Mouse (Mus musculus): ENCODE data around the gene Cracr2b. TPM values are rescaled to one million over a fixed set of nuclear protein-coding genes. Genes with fewer than 3 reads are reported as not detected.
A peak's percentile ranks its signal among the peaks of the same experiment; 100 is the strongest.

The Cracr2b gene
- total RNA-seq, 2 experiments from 2014 or later, result 9.5 to 13.1 TPM

GRCm38 (mm10) chr7:141454967-141455551 is 5.8 kb upstream of the Cracr2b start, which contains the start of gene Pnpla2:
Gene Pnpla2, plus strand, starts transcription at chr7:141455198.
- peak; percentile 99 to 100 for DNase-seq

DNA sequence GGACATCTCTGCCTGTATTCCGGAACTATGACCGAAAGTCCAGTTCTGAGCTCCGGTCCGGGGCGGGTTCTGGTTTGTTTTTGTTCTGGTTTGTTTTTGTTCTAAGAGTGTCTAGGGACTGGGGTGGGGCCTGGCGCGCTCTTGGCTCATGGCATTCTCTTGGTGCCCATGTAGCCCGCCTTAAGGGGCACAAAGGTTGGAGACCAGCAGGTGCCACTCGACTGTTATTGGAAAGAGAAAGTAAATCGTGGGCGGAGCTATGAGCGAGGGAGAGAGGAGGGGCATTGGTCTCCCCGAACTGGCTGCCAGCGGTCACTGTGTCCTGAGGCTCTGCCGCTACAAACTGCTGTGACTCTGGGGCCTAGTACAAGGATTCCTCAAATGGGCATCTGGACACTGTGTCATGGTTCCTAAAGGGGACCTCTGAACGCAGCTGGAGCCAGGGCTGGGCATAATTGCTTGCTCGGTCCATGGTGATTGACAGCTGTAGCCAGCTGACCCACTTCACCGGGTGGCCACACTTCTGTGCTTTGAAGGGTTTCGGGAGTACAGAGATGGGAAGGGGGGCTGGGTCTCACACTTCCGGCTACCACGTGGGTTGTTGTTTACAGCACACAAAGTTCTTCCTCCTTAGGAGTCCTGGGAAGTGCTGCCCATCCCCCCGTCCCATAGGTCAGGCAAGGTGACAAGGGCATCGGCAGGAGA is 5.1 kb upstream of the Cracr2b start:
- DNase-seq, result peak; percentile 81 to 86

DNA sequence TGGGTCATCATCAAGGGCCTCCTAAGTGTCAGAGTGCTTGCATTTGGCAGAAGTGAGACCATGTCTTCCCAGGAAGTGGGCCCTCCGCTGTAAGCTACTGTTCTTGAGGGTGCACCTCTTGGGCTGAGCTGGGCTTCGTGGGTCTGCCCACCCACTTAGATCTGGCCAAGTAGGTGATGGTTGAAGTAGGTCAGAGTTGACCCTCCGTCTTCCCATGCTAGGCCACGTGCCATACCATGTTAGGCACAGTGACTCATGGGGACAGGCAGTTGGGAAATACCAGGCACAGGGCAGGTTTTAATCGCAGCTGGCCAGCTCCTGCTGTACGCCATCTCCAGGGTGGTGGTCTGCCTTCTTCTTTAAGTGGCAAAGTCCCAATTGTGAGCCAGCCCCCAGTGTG is 4.2 kb upstream of the Cracr2b start:
- peak; percentile 79 to 81 for DNase-seq

GRCm38 (mm10) chr7:141457236-141457635 is 3.7 kb upstream of the Cracr2b start:
- no peak for DNase-seq

DNA sequence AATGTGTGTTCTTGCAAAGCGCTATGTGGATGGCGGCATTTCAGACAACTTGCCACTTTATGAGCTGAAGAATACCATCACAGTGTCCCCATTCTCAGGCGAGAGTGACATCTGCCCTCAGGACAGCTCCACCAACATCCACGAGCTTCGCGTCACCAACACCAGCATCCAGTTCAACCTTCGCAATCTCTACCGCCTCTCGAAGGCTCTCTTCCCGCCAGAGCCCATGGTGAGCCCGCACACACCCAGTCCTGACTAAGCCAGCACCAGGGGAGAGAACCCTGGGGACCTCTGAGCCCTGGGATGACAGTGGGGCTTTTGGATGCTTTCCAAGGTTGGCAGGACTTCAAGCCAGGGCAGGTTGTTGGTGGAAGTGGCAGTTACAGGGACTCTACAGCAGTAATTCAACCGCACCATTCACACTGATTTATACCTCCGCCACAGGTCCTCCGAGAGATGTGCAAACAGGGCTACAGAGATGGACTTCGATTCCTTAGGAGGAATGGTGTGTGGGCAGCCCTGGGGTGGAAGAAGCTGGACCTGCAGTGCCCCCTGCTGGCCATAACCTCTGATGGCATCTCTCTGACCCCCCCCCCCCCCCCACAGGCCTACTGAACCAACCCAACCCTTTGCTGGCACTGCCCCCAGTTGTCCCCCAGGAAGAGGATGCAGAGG is 2.8 kb upstream of the Cracr2b start:
- DNase-seq, result peak; percentile 68 to 76

- DNase-seq, result no peak
These were observed 2.2 kb upstream of the Cracr2b start for GRCm38 (mm10) chr7:141458661-141459060.

- no peak for DNase-seq
These were observed 1.6 kb upstream of the Cracr2b start for GRCm38 (mm10) chr7:141459301-141459711.

- DNase-seq, result no peak
These were observed 898 bp upstream of the Cracr2b start for GRCm38 (mm10) chr7:141460001-141460390.

DNA sequence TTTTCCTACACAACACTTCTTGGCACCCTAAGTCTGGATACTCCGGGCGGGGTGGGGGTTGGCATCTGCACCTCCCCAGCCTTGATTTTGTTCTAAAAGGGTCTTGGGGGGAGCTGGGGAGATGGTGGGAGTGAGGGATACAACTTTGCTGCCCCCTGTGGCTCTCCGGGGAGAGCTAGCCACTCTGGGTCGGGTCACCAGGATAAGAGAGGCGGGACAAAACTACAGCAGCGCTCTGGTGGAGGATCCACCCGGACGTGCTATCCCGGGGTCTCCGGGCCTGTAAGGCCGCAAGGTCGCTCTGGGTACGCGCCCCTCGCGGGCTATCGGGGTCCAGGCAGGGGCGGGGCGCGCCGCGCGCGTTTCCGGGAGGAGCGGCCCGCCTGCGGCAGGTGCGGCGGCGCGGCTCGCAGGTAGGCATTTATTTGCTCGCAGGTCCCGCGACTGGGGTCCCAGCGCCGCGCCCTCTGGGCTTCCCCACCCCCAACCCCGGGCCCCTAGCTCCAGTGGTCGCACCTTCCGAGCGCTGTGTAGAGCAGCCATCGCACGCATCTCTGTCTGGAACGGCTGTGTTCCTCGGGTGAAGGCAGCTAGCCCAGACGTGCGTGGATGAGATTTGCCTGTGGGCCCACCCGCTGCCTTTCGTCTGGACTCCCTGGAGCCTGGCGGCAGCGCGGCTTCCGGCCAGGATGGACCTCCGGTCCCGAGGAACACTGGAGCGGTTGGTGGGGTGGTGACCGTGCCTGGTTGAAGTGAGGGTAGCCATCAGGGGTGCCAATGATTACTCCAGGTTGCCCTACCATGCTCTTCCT is 833 bp downstream of the Cracr2b start:
- peak in 1 of 2 experiments; percentile 61 for DNase-seq

GRCm38 (mm10) chr7:141462333-141462821 is 1.5 kb downstream of the Cracr2b start:
- DNase-seq, result no peak

- peak in 1 of 2 experiments; percentile 65 for DNase-seq
These were observed 3.1 kb downstream of the Cracr2b start for GRCm38 (mm10) chr7:141463824-141464602.

DNA sequence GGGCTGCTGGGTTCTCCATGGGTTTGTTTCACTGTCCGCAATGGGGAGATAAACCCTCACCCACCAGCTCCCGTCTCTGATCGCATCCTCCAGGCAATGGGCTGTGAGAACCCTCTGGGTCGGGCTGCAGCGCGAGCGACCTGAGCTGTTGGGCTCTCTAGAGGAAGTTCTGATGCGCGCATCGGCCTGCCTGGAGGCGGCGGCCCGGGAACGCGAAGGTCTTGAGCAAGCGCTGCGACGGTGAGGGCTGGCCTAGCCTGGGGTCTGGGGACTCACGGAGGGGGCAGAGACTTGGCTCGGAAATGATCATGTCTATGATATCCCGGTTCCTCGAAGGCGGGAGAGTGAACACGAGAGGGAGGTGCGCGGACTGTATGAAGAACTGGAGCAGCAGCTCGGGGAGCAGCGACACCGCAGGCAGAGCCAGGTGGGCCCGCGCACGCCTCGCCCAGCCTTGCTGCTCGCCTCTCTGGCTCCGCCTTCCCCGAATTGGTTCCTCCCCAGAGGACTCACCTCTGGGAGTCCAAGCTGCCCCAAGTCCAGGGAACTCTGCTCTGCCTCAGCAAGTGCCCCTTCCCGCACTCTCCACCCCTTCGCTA is 3.8 kb downstream of the Cracr2b start:
- no peak for DNase-seq

- DNase-seq, result no peak
These were observed 4.6 kb downstream of the Cracr2b start for GRCm38 (mm10) chr7:141465388-141466044.

- peak; percentile 59 to 65 for DNase-seq
These were observed 5.1 kb downstream of the Cracr2b start for GRCm38 (mm10) chr7:141466045-141466394.

DNA sequence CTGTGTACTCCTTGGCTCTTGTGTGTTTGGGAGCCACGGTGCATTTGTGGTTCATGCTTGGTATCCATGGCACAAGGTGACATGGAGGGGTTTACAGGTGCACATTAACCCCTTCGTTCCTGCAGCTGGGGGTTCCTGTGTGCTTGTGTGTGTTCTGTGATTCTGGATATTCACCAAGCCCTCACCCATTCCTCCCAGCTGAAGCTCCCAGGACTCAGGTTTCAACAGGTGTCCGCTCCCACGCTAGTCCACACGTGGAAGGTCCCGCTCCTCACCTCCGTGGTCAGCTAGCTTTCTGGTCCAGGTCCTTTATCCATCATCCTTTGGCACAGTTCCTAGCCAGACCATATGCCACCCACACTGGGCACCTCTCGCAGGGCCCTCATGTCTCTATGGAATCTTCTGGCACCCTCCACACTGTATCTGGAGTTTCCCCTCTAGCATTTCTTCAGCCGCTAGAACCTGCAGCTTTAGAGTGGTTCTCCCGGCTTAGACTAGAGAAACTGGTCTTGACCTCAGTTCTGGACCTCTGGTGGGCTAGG is 5.8 kb downstream of the Cracr2b start:
- no peak for DNase-seq

GRCm38 (mm10) chr7:141467230-141468030 is 6.5 kb downstream of the Cracr2b start, which contains the start of gene Cd151:
Gene Cd151, plus strand, starts transcription at chr7:141467392.
- DNase-seq, result peak; percentile 94 to 97

DNA sequence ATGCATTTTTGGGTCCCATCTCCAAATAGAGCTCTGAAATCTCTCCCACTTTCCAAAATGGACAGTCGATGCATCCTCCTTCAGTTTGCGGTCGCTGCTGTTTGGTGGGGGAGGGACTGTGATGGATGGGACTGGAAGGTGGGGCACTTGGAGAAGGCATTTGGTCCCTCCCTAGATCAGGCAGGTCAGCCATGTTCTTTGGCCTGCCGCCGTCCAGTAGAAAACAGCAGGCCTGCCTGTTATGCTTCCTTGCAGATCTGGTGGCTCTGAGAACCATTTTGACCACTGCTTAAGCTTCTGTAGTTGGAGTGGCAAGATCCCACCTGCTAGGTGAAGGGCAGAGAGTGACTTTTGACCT is 7.2 kb downstream of the Cracr2b start:
- DNase-seq, result peak in 1 of 2 experiments; percentile 65

- peak; percentile 88 to 91 for DNase-seq
These were observed 7.8 kb downstream of the Cracr2b start for GRCm38 (mm10) chr7:141468522-141469211.

DNA sequence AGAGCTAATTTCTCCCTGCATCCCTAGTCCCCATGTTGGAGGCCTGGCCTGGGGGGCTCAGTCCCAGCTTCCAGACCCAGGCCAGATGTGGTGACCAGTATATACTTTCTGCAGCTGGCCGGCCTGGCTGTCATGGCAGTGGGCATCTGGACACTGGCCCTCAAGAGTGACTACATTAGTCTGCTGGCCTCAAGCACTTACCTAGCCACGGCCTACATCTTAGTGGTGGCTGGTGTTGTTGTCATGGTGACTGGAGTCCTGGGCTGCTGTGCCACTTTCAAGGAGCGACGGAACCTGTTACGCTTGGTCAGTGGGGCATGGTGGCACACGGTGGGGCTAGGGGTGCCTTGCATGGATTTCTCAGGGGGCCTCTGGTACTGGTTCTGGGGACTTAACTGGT is 8.5 kb downstream of the Cracr2b start:
- no peak for DNase-seq
